Mouse (Mus musculus): ENCODE data around the gene Ankrd44.

- no peak for TF ChIP-seq CTCF (IDR thresholded peaks at IDR 0.05; ENCODE audit: low read depth, low read length)
- no peak for TF ChIP-seq POLR2A (IDR thresholded peaks at IDR 0.05; ENCODE audit: borderline replicate concordance, low read depth, low read length)
These were observed 12.8 kb downstream of the Ankrd44 start for GRCm38 (mm10) chr1:54913379-54913873.

All from bone marrow macrophage, adult 2 months (primary cell).